Mouse (Mus musculus): ENCODE measurements around the gene Celsr1.

The Celsr1 gene

GRCm38 (mm10) chr15:85998525-85999230, 34.9 kb downstream of the Celsr1 start:
- in situ Hi-C loops (cut with MboI, MseI), result no loop called here

DNA sequence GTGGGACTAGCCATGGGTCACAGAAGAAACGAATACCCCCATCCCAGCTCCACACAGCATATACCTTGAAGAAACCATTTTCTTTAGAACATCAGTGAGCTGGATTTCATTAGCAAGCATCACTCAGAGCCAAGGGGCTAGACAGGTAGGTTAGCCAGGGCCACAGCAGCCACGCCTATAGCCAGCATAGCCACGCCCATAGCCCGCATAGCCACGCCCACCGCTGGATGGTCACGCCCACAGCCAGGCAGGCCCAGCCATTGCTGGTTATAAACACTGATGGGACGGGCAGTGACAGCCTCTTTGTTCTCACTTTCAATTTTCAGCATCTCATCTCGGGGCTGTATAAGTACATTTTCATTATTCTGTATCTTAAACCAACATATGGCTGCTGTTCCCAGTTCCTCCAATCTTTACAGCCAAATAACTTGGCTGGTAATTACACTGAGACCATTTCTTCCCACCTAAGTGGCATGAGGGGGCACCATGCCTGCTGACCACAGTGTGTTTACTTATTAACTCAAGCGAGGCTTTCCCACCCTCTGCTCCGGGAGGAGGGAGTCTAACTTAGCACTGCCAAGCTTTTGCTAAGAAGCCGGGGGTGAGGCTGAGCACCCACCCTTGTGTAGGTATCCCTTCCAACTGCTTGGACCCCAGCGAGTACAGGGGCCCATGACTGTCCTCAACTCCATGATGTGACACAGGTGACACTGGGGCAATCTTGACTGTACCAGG, 37.4 kb downstream of the Celsr1 start:
- in situ Hi-C loops (cut with MboI, MseI), result no loop called here

- in situ Hi-C loops (cut with MboI, MseI), result no loop called here
Measured at GRCm38 (mm10) chr15:85994906-85995608, 38.5 kb downstream of the Celsr1 start.

- in situ Hi-C loops (cut with MboI, MseI), result no loop called here
Measured at GRCm38 (mm10) chr15:85993931-85994583, 39.5 kb downstream of the Celsr1 start.

- in situ Hi-C loops (cut with MboI, MseI), result no loop called here
Measured at GRCm38 (mm10) chr15:85993386-85993785, 40.2 kb downstream of the Celsr1 start.

DNA sequence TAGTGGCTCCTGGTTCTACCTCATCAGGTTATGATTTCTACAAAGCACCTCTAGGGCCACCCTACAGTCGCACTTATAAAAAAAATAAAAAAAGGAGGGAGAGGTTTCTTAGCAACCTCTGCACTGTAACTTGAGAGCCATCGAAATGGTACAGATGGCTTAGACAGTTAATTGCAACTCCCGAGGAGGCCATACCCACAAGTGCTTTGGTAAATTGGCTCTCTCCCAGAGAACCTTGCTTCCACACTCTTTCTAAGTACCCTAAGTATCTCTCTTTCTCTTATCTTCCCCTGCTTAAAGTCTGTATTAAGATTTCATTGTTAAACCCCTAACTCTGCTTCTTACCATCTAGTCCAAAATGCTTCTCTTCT, 41.5 kb downstream of the Celsr1 start:
- in situ Hi-C loops (cut with MboI, MseI), result no loop called here

DNA sequence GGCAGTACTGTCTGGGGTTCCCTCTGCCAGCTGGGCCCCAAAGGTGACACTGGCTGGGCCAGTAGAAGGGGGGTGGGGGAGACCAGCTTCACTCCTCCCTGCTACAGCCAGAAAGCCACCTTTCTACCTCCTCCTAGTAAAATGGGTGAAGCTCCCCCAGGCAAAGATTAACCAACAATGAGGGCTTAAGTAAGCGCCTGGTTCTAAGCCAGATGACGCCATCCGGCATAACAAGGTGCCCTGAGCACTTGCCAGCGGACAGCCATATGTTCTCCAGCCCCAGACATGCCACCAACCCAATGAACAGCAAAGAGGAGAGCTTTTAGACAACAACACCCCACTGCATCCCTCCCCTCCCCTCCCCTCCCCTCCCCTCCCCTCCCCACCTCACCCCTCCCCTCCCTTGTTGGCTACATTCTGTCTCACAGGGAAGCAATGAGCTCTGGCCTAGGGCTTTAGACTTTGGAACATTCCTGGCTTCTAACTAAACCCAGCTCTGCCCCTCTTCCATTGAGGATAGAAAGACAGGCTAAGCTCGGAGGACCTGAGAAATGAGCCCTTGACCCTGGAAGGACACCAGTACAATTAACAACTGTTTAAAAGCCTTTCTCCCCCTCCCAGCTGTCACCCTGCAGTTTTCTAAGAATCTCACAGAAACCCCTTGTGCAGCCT, 42.0 kb downstream of the Celsr1 start:
- in situ Hi-C loops (cut with MboI, MseI), result no loop called here

DNA sequence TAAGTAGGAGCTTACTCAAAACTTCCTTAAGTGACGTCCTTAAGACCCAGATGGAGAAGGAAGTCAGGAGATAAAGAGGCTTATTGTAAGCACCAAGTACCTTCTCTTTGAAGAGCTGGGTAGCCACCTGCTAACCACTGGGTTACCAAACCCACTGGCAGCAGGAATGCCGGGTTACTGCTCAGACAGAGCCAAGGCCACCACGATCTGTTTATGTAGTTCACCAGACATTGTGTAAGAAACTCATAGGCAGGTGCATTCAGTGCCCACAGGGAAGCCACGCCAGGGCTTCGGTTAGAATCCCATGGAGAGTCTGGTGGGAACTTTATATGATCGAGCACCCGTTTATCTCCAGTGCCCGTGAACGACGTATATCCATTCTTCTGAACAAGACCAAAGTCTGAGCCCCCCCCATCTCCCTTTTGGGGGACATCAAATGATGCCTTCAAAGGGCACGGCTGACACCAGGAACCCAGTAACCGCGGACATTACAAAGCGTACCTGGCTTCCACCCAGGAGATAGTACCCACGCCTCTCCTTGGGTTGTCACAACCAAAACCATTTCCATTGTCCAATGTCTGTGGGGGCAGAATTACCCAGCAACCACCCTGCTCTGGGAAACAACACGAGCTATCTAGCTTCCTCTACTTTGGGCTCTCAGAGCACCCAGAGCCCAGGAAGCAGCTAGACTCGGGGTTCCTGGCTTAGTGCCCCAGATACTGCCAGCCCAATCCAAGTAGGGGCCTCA, 42.7 kb downstream of the Celsr1 start:
- in situ Hi-C loops (cut with MboI, MseI), result no loop called here

DNA sequence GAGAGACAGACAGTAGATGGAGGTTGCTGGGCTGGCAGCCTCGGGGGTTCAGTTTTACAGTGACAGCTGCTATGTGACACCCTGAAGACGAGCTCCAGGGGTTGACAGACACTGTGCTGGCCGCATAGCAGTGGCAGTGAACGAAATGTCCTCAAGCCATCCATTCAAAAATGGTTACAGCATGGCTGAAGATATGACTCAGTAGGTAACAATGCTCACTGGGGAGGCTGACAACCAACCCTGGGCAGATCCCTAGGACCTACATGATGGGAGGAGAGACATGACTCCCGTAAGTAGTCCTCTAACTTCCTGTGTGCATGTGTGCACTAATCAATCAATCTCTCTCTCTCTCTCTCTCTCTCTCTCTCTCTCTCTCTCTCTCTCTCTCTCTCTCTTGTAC, 45.7 kb downstream of the Celsr1 start:
- in situ Hi-C loops (cut with MboI, MseI), result no loop called here

DNA sequence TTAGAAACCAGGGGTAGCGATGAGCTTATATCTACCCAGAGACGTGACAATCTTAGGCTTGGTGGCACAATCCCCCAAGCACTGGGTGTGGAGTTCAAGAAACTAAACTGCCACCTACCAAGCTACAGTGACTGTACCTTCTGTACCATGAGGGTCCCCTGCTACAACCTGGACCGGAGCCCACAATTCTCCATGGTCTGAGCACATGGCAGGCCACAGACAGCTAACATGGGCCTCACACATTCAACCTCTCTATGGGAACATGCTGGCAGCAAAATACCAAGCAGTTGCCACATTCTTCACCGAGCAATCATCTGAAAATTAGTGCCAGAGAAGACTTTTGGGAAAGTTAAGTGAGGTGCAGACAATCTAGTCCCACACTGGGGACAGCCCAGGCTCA, 47.4 kb downstream of the Celsr1 start:
- in situ Hi-C loops (cut with MboI, MseI), result no loop called here

- in situ Hi-C loops (cut with MboI, MseI), result no loop called here
Measured at GRCm38 (mm10) chr15:85985601-85986000, 48.0 kb downstream of the Celsr1 start.

- in situ Hi-C loops (cut with MboI, MseI), result no loop called here
Measured at GRCm38 (mm10) chr15:85983131-85983530, 50.4 kb downstream of the Celsr1 start.

DNA sequence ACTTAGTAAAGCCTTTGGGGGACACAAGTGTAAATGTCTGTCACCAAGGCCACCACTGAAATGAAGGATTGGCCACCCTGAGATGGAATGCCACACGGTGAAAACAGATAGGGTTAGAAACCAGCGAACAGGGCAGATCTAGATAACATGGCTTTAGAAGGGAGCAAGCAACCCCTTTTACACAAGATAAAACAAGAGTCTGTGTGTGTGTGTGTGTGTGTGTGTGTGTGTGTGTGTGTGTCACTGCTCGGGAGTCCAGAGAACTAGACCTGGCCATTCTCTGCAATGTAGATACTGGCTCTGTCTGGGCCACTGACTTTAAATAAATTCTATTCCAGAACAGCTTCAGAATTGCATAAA, 51.2 kb downstream of the Celsr1 start:
- in situ Hi-C loops (cut with MboI, MseI), result no loop called here

DNA sequence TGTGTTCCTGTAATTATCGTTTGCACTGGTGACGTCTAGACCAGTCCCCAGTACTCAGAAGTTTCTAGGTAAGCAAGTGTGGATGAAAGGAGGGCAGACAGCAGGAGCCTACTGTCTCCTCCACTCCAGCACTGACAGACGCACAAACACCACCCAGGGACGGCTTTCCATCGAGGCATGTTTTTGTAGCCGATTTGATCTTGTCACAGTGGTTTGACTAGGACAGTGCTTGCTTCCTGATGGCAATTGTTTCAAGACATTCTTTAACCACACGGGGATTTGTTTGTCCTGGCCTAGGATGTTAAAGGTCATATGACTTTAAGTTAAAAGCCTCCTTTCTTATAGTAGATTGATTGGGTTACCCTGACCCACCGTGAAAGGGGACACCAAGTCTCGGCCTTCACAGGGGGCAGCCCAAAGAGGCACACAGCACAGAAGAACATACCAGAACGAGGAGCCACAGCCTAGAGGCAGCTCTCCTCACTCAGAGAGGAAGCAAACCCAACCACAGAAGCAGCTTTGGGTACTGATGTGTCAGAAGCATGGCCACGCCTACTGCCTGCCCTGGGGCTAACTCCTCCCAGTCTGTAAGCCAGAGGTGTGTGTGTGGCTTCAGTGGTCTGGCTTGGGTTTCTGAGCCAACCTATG, 51.7 kb downstream of the Celsr1 start:
- in situ Hi-C loops (cut with MboI, MseI), result no loop called here

- in situ Hi-C loops (cut with MboI, MseI), result no loop called here
Measured at GRCm38 (mm10) chr15:85977086-85977485, 56.5 kb downstream of the Celsr1 start.

GRCm38 (mm10) chr15:85975746-85976145, 57.8 kb downstream of the Celsr1 start:
- in situ Hi-C loops (cut with MboI, MseI), result no loop called here

- in situ Hi-C loops (cut with MboI, MseI), result no loop called here
Measured at GRCm38 (mm10) chr15:85971596-85971995, 62.0 kb downstream of the Celsr1 start.

- in situ Hi-C loops (cut with MboI, MseI), result no loop called here
Measured at GRCm38 (mm10) chr15:85970441-85970840, 63.1 kb downstream of the Celsr1 start.

GRCm38 (mm10) chr15:85969707-85970153, 63.8 kb downstream of the Celsr1 start:
- in situ Hi-C loops (cut with MboI, MseI), result no loop called here

GRCm38 (mm10) chr15:85969291-85969690, 64.3 kb downstream of the Celsr1 start:
- in situ Hi-C loops (cut with MboI, MseI), result no loop called here

Measured in T-helper 2 cell (primary cell).